Mouse (Mus musculus) gastrocnemius, postnatal 25 days (tissue): ENCODE results near the gene Rft1. TPM values are rescaled to one million over a fixed set of nuclear protein-coding genes. Genes with fewer than 3 reads are reported as not detected.

Experiments
- DNase-seq: peaks from one replicate; pipeline ENCODE4 v3.0.0; 2022
- total RNA-seq, 2 experiments: library from RNA; stranded (reverse); gene quantifications; 1 replicate in 1 of 2; 2 replicates in 1 of 2; pipeline ENCODE4 v1.2.3; 2021

Gene Rft1
- total RNA-seq, 2 experiments from 2014 or later, result 4.4 TPM

DNA sequence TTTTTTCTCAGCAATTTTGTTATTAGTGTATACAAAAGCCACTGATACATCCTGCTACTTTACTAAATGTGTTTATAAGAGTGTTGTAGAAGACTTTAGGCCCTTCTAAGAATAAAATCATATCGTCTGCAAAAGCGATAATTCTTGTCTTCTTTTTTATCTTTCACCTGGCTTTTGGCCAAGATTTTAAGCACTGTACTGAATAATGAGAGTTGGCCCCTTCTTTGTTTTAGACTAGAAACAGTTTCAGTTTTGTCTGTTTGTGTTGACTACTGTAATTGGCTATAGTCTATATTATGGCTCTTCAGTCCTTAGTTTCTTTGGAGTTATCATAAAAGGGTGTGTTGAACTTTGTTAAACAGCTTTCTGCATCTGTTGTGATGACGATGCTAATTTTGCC lies 77.7 kb downstream of the Rft1 start:
- no peak for DNase-seq

DNA sequence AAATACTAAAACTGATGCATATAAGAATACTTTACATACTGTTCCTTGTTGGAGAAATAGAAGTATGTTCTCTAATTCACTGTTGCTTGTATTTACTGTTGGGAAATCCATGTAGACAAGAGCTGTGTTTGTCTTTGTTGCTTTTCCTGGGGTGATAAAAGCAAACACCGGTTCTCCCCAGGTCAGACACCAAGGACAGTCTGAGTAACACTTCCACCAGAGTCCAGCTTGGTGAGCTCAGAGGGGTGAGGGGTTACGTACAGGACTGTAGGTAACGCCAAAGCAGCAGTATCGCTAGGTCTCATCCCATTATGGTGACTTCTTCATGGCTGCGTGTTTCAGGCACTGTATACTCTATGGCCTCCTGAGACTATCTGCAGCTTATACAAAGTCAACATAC lies 80.5 kb downstream of the Rft1 start:
- DNase-seq, result no peak

DNA sequence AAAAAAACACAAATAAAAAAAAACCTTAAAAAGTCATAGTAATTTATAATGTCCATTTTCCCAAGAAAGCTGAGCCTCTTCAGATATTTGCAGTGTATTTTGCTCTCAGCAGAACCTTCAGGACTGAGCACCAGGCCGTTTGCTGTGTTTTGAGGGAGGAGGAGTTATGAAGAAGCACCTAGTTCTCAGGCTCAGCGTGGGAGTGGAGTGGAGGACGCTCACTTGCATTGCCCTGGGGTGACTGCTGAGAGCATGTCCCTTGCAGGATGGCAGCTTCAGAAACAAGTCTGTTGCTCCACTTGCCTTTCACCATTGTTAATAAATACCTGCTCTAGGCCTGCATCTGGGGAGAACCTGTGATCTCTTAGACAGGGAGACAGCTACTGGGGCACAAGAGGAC lies 81.7 kb downstream of the Rft1 start:
- no peak for DNase-seq

DNA sequence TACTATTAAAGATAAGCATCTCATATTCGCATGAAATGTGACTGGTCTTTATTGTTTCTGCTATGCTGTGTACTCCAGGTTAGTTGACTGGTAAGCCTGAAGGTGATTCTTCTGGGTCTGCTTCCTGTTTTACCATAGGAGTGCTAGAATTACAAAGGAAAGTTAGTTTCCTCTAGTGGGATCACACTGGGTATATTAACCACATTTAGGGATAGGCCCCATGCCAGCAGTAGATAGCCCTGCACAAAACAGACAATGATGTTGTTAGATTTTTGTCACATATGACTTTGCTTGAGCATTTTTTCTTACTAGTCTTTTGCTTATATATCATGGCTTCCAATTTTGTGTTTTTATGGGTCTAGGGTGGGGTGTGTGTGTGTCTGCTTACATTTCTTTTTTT lies 82.3 kb downstream of the Rft1 start:
- DNase-seq, result no peak

Other genes with a start within 250 kb of the Rft1 start
- 1 to 10 TPM; 8.0 to 8.4 TPM for gene Dcp1a, start 174.8 kb upstream of the Rft1 start, total RNA-seq
- under 1 TPM; 0.27 to 0.64 TPM for gene Cacna1d, start 162.9 kb upstream of the Rft1 start, total RNA-seq
- gene Tkt, start 106.0 kb upstream of the Rft1 start, total RNA-seq, result 10 to 100 TPM in 1 of 2 experiments, 1 to 10 TPM in 1; 9.1 to 25.6 TPM
- 1 to 10 TPM; 5.4 to 5.7 TPM for gene Prkcd, start 28.1 kb upstream of the Rft1 start, total RNA-seq
- gene Sfmbt1, start 60.5 kb downstream of the Rft1 start, total RNA-seq, result 1 to 10 TPM; 7.6 to 7.9 TPM
- gene Tmem110, start 171.2 kb downstream of the Rft1 start, total RNA-seq, result 1 to 10 TPM; 6.3 TPM
- gene Mustn1, start 224.8 kb downstream of the Rft1 start, total RNA-seq, result 100 to 1,000 TPM in 1 of 2 experiments, 10 to 100 TPM in 1; 54.6 to 343 TPM
- gene Itih4, start 232.1 kb downstream of the Rft1 start, total RNA-seq, result not detected